Comparison of ENCODE assay signal across 23 mouse cellular contexts in the genomic region with DNA sequence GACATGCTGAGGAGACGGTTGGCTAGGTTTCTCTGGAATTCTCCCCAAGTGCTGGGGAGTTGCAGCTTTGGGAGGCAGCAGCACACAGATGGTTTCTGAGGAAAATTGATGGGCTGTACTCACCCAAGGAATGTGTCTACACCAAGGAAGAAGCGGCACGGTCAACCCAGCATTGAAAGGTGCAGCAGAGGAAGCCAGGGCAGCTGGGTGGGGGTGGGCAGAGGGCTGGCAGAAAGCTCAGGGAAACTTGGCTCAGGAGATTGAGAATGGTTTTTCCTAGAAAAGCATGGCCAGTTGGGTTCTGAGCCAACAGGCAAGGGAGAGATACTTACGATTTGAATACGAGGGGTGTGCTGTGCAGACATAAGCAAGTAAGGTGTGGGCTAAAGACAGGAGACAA. TPM values are rescaled to one million over a fixed set of nuclear protein-coding genes. Genes with fewer than 3 reads are reported as not detected.
A peak's percentile ranks its signal among the peaks of the same experiment; 100 is the strongest.
DNase-seq lines count a peak whose midpoint lies in the region; ATAC-seq lines count a peak whose summit lies in the region.
"Had no signal": no experiment of that assay in that cellular context is flagged by ENCODE, and none has a peak within 500 bp of the region (broad histone marks: within the 10 kb centered on the region; RNA-seq: fewer than 3 reads in every experiment).

No protein-coding gene starts in this region.

- no peaks in the 10 kb centered on the region for H3K36me3 ChIP-seq in lung, embryonic 16.5 days (ENCODE audit: control insufficient read depth, insufficient read depth, low read length)
- H3K36me3 ChIP-seq: embryonic facial prominence, embryonic 13.5 days; G1E; heart, embryonic 13.5 days; hindbrain, embryonic 12.5 days had no signal

- DNase-seq in cerebellum, postnatal 10 days, result peak; percentile 73 to 74
- no peak for DNase-seq in cerebellum, adult 18-20 months
- DNase-seq in frontal cortex, postnatal 25 days (ENCODE audit: low spot score in 2 of 2), result no peak
- DNase-seq in lung, postnatal 14 days, result no peak
- DNase-seq in telencephalon, adult 2 months (ENCODE audit: low read depth, low spot score), result peak; percentile 67
- DNase-seq: adrenal gland, postnatal 14 days; B cell, adult 2 months; cerebellum, adult 2 months; cerebellum, postnatal 36 days; gastrocnemius, adult 2 months; gastrocnemius, postnatal 25 days; heart, postnatal 36 days had no signal

- WGBS in lung, embryonic 16.5 days, result 71% methylated on average over 5 of the region's 5 CpGs

- H3K9ac ChIP-seq in lung, embryonic 16.5 days (ENCODE audit: low read length), result no peak overlapping the region
- H3K9ac ChIP-seq: embryonic facial prominence, embryonic 13.5 days; forebrain, embryonic 13.5 days; heart, embryonic 13.5 days; hindbrain, embryonic 12.5 days had no signal

- no peak overlapping the region for H3K27ac ChIP-seq in lung, embryonic 16.5 days (ENCODE audit: low read length)
- H3K27ac ChIP-seq: embryonic facial prominence, embryonic 13.5 days; forebrain, embryonic 13.5 days; gastrocnemius, adult 2 months; heart, embryonic 13.5 days; hindbrain, embryonic 12.5 days had no signal

- H3K4me1 ChIP-seq in lung, embryonic 16.5 days (replicated peaks; ENCODE audit: control insufficient read depth, insufficient read depth, low read length), result no peaks in the 10 kb centered on the region
- H3K4me1 ChIP-seq: embryonic facial prominence, embryonic 13.5 days; forebrain, embryonic 13.5 days; heart, embryonic 13.5 days; hindbrain, embryonic 12.5 days had no signal

- no peak overlapping the region for H3K4me3 ChIP-seq in lung, embryonic 16.5 days (ENCODE audit: low read length)
- H3K4me3 ChIP-seq: embryonic facial prominence, embryonic 13.5 days; forebrain, embryonic 13.5 days; gastrocnemius, adult 2 months; heart, embryonic 13.5 days; hindbrain, embryonic 12.5 days had no signal

- H3K9me3 ChIP-seq in lung, embryonic 16.5 days (ENCODE audit: control insufficient read depth, low read length), result no peaks in the 10 kb centered on the region
- H3K9me3 ChIP-seq: embryonic facial prominence, embryonic 13.5 days; forebrain, embryonic 13.5 days; G1E; heart, embryonic 13.5 days; hindbrain, embryonic 12.5 days had no signal

- H3K27me3 ChIP-seq in lung, embryonic 16.5 days (ENCODE audit: control insufficient read depth, insufficient read depth, low read depth, low read length), result no peaks in the 10 kb centered on the region
- H3K27me3 ChIP-seq: embryonic facial prominence, embryonic 13.5 days; forebrain, embryonic 13.5 days; heart, embryonic 13.5 days; hindbrain, embryonic 12.5 days had no signal

- H3K4me2 ChIP-seq in lung, embryonic 16.5 days (ENCODE audit: low read depth, low read length), result no peak overlapping the region
- H3K4me2 ChIP-seq: embryonic facial prominence, embryonic 13.5 days; forebrain, embryonic 13.5 days; heart, embryonic 13.5 days; hindbrain, embryonic 12.5 days had no signal

- peak; percentile 96 for ATAC-seq in frontal cortex, adult (ENCODE audit: low TSS enrichment)
- peak; percentile 20; the same call in 1 of the 2 replicates for ATAC-seq in lung, embryonic 16.5 days (ENCODE audit: low read depth)
- ATAC-seq: CD4-positive, CD25-positive, alpha-beta regulatory T cell, adult 4 months; forebrain, embryonic 13.5 days; hindbrain, embryonic 16.5 days; inflammation-experienced regulatory T-cells, adult 6 months had no signal

RNA-seq across cellular contexts. Expression of a gene that starts 13.1 kb away (rescaled TPM):
- polyA plus RNA-seq in lung, embryonic 16.5 days (2015; fragmentation: Nextera tagmentation; extraction: Ambion mirVana), result 6.3 and 7.3 TPM in 2 replicates
- polyA plus RNA-seq: G1E had no signal

RNA-seq across cellular contexts. Expression of a gene that starts 47.4 kb away (rescaled TPM):
- polyA plus RNA-seq in lung, embryonic 16.5 days (2015; fragmentation: Nextera tagmentation; extraction: Ambion mirVana), result 7.7 and 8.4 TPM in 2 replicates

RNA-seq across cellular contexts. Expression of a gene that starts 51.9 kb away (rescaled TPM):
- polyA plus RNA-seq in lung, embryonic 16.5 days (2015; fragmentation: Nextera tagmentation; extraction: Ambion mirVana), result 3.7 and 4.4 TPM in 2 replicates
- polyA plus RNA-seq: cerebellum, adult 2 months; forebrain, embryonic 13.5 days; G1E; heart, postnatal 0 days had no signal

Comparison
In these comparisons a context has a peak if more than half of its experiments do, and no peak if none do; other contexts are left out.
1. DNase-seq: peak in cerebellum, postnatal 10 days (2 of 2) and telencephalon, adult 2 months (single experiment); none in cerebellum, adult 18-20 months (0 of 2), frontal cortex, postnatal 25 days (0 of 2) and lung, postnatal 14 days (single experiment).